Mouse (Mus musculus): ENCODE measurements around the gene Galk2. TPM values are rescaled to one million over a fixed set of nuclear protein-coding genes. Genes with fewer than 3 reads are reported as not detected.

The Galk2 gene
- polyA plus RNA-seq, 1 experiment from 2014 or later, result 30.8 TPM

DNA sequence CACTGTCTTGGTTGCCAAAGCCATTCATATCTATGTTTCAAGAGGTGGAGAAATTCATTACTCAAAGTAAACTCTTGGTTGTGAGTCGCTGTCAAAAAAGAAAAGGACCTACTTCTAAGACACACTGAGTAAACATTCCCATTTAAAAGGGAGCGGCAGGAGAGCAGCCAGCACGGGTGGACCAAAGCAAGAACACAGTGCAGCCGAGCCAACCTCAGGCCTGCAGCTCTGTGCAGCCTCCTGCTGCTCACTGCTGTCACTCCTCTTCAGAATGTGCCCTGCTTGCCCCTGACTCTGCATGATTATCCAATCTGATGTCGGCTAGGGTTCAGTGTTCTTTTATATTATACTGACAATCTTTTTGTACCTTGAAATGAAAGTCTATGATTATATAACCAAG lies 62.4 kb downstream of the Galk2 start:
- Histone ChIP-seq H3K4me1 (replicated peaks; ENCODE audit: control insufficient read depth, insufficient read depth) (no peaks in the 10 kb centered on the region; the same call in 1 of the 2 replicates), H3K4me2 (replicated peaks; ENCODE audit: low read depth) (no peak overlapping the region), H3K4me3 (ENCODE audit: low read depth, low read length) (no peak overlapping the region), H3K9me3 (ENCODE audit: control insufficient read depth, low read length) (no peaks in the 10 kb centered on the region), H3K36me3 (ENCODE audit: control insufficient read depth, insufficient read depth, low read length) (peaks cover 2% of the 10 kb centered on the region; the same call in 1 of the 2 replicates), H3K27ac (replicated peaks) (no peak overlapping the region), H3K9ac (ENCODE audit: low read length) (no peak overlapping the region), H3K27me3 (ENCODE audit: control insufficient read depth, insufficient read depth, low read length) (no peaks in the 10 kb centered on the region)
- 34% methylated on average over 5 of the region's 5 CpGs for WGBS
- no peak for TF ChIP-seq EP300 (optimal IDR thresholded peaks at IDR 0.05)
- TF ChIP-seq CTCF (IDR thresholded peaks at IDR 0.05; ENCODE audit: low read depth), result no peak
- DNase-seq (ENCODE audit: low spot score) (no peak), ATAC-seq (ENCODE audit: low FRiP score, low TSS enrichment) (no peak)

GRCm38 (mm10) chr2:125922149-125922548 lies 63.2 kb downstream of the Galk2 start:
- no peaks in the 10 kb centered on the region for H3K9me3 ChIP-seq (ENCODE audit: control insufficient read depth, low read length)
- DNase-seq (ENCODE audit: low spot score), result no peak
- H3K4me1 ChIP-seq (replicated peaks; ENCODE audit: control insufficient read depth, insufficient read depth), result no peaks in the 10 kb centered on the region; the same call in 1 of the 2 replicates
- ATAC-seq (ENCODE audit: low FRiP score, low TSS enrichment), result no peak
- no peaks in the 10 kb centered on the region for H3K27me3 ChIP-seq (ENCODE audit: control insufficient read depth, insufficient read depth, low read length)
- no peak overlapping the region for H3K9ac ChIP-seq (ENCODE audit: low read length)
- no peak for TF ChIP-seq EP300 (optimal IDR thresholded peaks at IDR 0.05)
- no peak for TF ChIP-seq CTCF (IDR thresholded peaks at IDR 0.05; ENCODE audit: low read depth)
- peaks cover 2% of the 10 kb centered on the region; the same call in 1 of the 2 replicates for H3K36me3 ChIP-seq (ENCODE audit: control insufficient read depth, insufficient read depth, low read length)
- no peak overlapping the region for H3K4me3 ChIP-seq (ENCODE audit: low read depth, low read length)
- no peak overlapping the region for H3K4me2 ChIP-seq (replicated peaks; ENCODE audit: low read depth)
- 89% methylated on average over 5 of the region's 5 CpGs for WGBS
- no peak overlapping the region for H3K27ac ChIP-seq (replicated peaks)

DNA sequence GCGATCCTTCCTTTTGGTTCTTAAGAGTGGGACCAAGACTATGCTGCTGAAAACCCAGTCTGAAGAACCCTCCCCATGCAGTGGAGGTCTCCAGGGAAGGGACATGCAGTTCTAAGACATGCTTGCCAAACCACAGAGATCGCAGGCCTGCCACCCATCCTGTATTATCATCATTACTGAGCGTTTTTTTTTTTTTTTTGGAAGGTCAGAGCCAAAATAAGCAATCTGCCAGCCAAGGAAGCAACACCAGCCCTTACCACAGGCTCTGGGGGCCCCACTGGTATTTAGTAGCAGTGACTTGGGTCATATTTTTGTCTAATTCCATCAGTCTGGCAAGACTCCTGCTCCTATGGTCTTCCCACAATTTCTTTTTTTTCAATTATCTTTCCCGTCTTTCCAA lies 64.0 kb downstream of the Galk2 start:
- no peak overlapping the region for H3K4me2 ChIP-seq (replicated peaks; ENCODE audit: low read depth)
- peaks cover 2% of the 10 kb centered on the region; the same call in 1 of the 2 replicates for H3K36me3 ChIP-seq (ENCODE audit: control insufficient read depth, insufficient read depth, low read length)
- H3K4me3 ChIP-seq (ENCODE audit: low read depth, low read length), result no peak overlapping the region
- no peaks in the 10 kb centered on the region for H3K27me3 ChIP-seq (ENCODE audit: control insufficient read depth, insufficient read depth, low read length)
- no peaks in the 10 kb centered on the region for H3K9me3 ChIP-seq (ENCODE audit: control insufficient read depth, low read length)
- TF ChIP-seq CTCF (IDR thresholded peaks at IDR 0.05; ENCODE audit: low read depth) (no peak), EP300 (optimal IDR thresholded peaks at IDR 0.05) (no peak)
- 75% methylated on average over 4 of the region's 4 CpGs for WGBS
- no peaks in the 10 kb centered on the region for H3K4me1 ChIP-seq (replicated peaks; ENCODE audit: control insufficient read depth, insufficient read depth)
- no peak overlapping the region for H3K9ac ChIP-seq (ENCODE audit: low read length)
- H3K27ac ChIP-seq (replicated peaks), result no peak overlapping the region
- ATAC-seq (ENCODE audit: low FRiP score, low TSS enrichment), result no peak
- no peak for DNase-seq (ENCODE audit: low spot score)

DNA sequence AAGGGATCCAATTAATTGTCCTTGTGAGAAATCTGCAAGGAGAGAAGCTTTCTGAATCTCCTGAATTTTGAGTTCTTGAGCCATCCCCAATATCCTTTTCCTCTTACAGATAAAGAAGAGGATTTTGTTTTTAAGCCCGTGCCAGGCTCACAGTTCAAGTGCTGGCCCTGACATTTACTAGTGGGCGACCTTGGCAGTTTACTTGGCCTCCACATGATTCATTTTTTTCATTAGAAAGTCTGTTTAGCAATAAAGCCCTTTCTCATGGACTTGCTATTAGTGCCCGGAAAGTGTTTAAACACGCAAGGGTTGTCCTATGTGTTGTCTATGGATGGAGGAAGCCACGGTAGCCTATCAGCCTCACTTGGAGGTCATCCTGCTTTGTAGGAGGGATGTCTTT lies 64.4 kb downstream of the Galk2 start:
- H3K4me1 ChIP-seq (replicated peaks; ENCODE audit: control insufficient read depth, insufficient read depth), result no peaks in the 10 kb centered on the region
- no peak overlapping the region for H3K4me2 ChIP-seq (replicated peaks; ENCODE audit: low read depth)
- H3K4me3 ChIP-seq (ENCODE audit: low read depth, low read length), result no peak overlapping the region
- TF ChIP-seq EP300 (optimal IDR thresholded peaks at IDR 0.05) (no peak), CTCF (IDR thresholded peaks at IDR 0.05; ENCODE audit: low read depth) (no peak)
- no peaks in the 10 kb centered on the region for H3K9me3 ChIP-seq (ENCODE audit: control insufficient read depth, low read length)
- H3K36me3 ChIP-seq (ENCODE audit: control insufficient read depth, insufficient read depth, low read length), result peaks cover 2% of the 10 kb centered on the region; the same call in 1 of the 2 replicates
- ATAC-seq (ENCODE audit: low FRiP score, low TSS enrichment) (no peak), DNase-seq (ENCODE audit: low spot score) (no peak)
- H3K9ac ChIP-seq (ENCODE audit: low read length), result no peak overlapping the region
- no peaks in the 10 kb centered on the region for H3K27me3 ChIP-seq (ENCODE audit: control insufficient read depth, insufficient read depth, low read length)
- H3K27ac ChIP-seq (replicated peaks), result no peak overlapping the region
- 91% methylated on average over 5 of the region's 5 CpGs for WGBS

DNA sequence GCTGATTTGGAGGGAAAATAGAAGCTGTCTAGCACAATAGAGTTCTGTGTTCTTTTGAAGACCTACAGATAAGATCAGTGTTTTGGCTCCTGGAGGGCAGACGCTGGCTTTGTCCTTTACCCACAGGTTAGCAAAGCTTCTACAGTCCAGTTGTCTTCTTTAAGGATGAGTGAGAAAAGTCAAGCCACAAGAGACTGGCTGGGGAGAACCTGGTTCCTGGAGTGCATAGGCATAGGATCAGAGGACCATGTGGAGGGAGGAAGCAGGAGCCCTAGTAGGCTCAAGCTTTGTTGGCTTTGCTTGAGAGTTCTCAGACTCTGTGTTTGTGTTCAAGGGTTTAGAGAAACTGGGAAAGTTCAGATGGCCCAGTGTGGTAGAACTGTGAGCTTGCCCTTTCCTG lies 65.6 kb downstream of the Galk2 start:
- Histone ChIP-seq H3K27me3 (ENCODE audit: control insufficient read depth, insufficient read depth, low read length) (no peaks in the 10 kb centered on the region), H3K4me2 (replicated peaks; ENCODE audit: low read depth) (no peak overlapping the region), H3K4me1 (replicated peaks; ENCODE audit: control insufficient read depth, insufficient read depth) (no peaks in the 10 kb centered on the region), H3K9ac (ENCODE audit: low read length) (no peak overlapping the region), H3K36me3 (ENCODE audit: control insufficient read depth, insufficient read depth, low read length) (peaks cover 2% of the 10 kb centered on the region; the same call in 1 of the 2 replicates), H3K4me3 (ENCODE audit: low read depth, low read length) (no peak overlapping the region), H3K9me3 (ENCODE audit: control insufficient read depth, low read length) (no peaks in the 10 kb centered on the region), H3K27ac (replicated peaks) (no peak overlapping the region)
- DNase-seq (ENCODE audit: low spot score) (no peak), ATAC-seq (ENCODE audit: low FRiP score, low TSS enrichment) (no peak)
- 71% methylated on average over 1 of the region's 1 CpGs for WGBS
- TF ChIP-seq EP300 (optimal IDR thresholded peaks at IDR 0.05) (no peak), CTCF (IDR thresholded peaks at IDR 0.05; ENCODE audit: low read depth) (no peak)

GRCm38 (mm10) chr2:125925081-125925480 lies 66.2 kb downstream of the Galk2 start:
- Histone ChIP-seq H3K9ac (ENCODE audit: low read length) (no peak overlapping the region), H3K27ac (replicated peaks) (no peak overlapping the region), H3K4me2 (replicated peaks; ENCODE audit: low read depth) (no peak overlapping the region), H3K9me3 (ENCODE audit: control insufficient read depth, low read length) (no peaks in the 10 kb centered on the region), H3K36me3 (ENCODE audit: control insufficient read depth, insufficient read depth, low read length) (peaks cover 2% of the 10 kb centered on the region; the same call in 1 of the 2 replicates), H3K4me1 (replicated peaks; ENCODE audit: control insufficient read depth, insufficient read depth) (no peaks in the 10 kb centered on the region), H3K4me3 (ENCODE audit: low read depth, low read length) (no peak overlapping the region), H3K27me3 (ENCODE audit: control insufficient read depth, insufficient read depth, low read length) (no peaks in the 10 kb centered on the region)
- TF ChIP-seq CTCF (IDR thresholded peaks at IDR 0.05; ENCODE audit: low read depth) (no peak), EP300 (optimal IDR thresholded peaks at IDR 0.05) (no peak)
- 65% methylated on average over 3 of the region's 3 CpGs for WGBS
- ATAC-seq (ENCODE audit: low FRiP score, low TSS enrichment), result no peak
- no peak for DNase-seq (ENCODE audit: low spot score)
